Mouse (Mus musculus) forebrain, postnatal 0 days (tissue): ENCODE data around the gene Ppcdc. TPM values are rescaled to one million over a fixed set of nuclear protein-coding genes. Genes with fewer than 3 reads are reported as not detected.

ENCODE experiments used
- ATAC-seq: fragments of 200-750 bp; cut with Nextera tagmentation; 2 replicates; pipeline ENCODE4 v1.8.0; 2017; ENCODE audit warnings: mild to moderate bottlenecking, moderate library complexity
- DNase-seq: peaks from one replicate; pipeline ENCODE4 v3.0.0-alpha.2; 2015
- H3K27ac ChIP-seq: fragments of 300-500 bp; sonication (generic); 2 replicates; pipeline ENCODE4 v1.5.1; 2014; ENCODE audit warnings: low read depth, mild to moderate bottlenecking, antibody characterized with exemption, low read length, moderate library complexity, mixed read lengths
- H3K27me3 ChIP-seq: fragments of 300-500 bp; sonication (generic); 2 replicates; pipeline ENCODE4 v1.6.1; 2014; ENCODE audit warnings: mild to moderate bottlenecking, low read length, mixed read lengths; ENCODE audit not compliant: insufficient read depth
- H3K36me3 ChIP-seq: fragments of 300-500 bp; sonication (generic); 2 replicates; pipeline ENCODE4 v1.6.1; 2014; ENCODE audit warnings: mild to moderate bottlenecking, moderate library complexity; ENCODE audit not compliant: insufficient read depth
- H3K4me1 ChIP-seq: fragments of 300-500 bp; sonication (generic); 2 replicates; pipeline ENCODE4 v1.6.1; 2014; ENCODE audit warnings: antibody characterized with exemption; ENCODE audit not compliant: insufficient read depth
- H3K4me2 ChIP-seq: fragments of 300-500 bp; sonication (generic); 2 replicates; pipeline ENCODE4 v1.6.1; 2014; ENCODE audit warnings: low read depth, mild to moderate bottlenecking, moderate library complexity
- H3K4me3 ChIP-seq: fragments of 300-500 bp; sonication (generic); 2 replicates; pipeline ENCODE4 v1.5.1; 2014; ENCODE audit warnings: low read depth, low read length, mixed read lengths
- H3K9ac ChIP-seq: fragments of 300-500 bp; sonication (generic); 2 replicates; pipeline ENCODE4 v1.6.1; 2014; ENCODE audit warnings: mild to moderate bottlenecking
- H3K9me3 ChIP-seq: fragments of 300-500 bp; sonication (generic); 2 replicates; pipeline ENCODE4 v1.6.1; 2016; ENCODE audit warnings: low read length
- CTCF ChIP-seq: sonication (generic); IDR thresholded peaks from 2 replicates; pipeline ENCODE4 v1.5.1; 2016; ENCODE audit warnings: antibody characterized with exemption, control low read depth, low read depth
- WGBS: fragments of 180-500 bp; shearing (Covaris S2); extraction: QIAGEN DNeasy Blood & Tissue Kit; methylation state at CpG from one replicate; pipeline ENCODE4 v1.1.7; 2014; 5-methylcytosine and 5-hydroxymethylcytosine counted together
- polyA plus RNA-seq: library from polyadenylated mRNA; unstranded; fragments of >200 nt; fragmentation: Nextera tagmentation; extraction: Ambion mirVana; gene quantifications from 2 replicates; pipeline ENCODE4 v1.2.1, GENCODE M21; 2015
- total RNA-seq: library from RNA; depleted of rRNA; stranded (reverse); fragments of >200 nt; gene quantifications from 2 replicates; pipeline ENCODE4 v1.2.3, GENCODE M21; 2014; rRNA removed

Ppcdc gene
- 16.2 and 20.5 TPM in 2 replicates for total RNA-seq
- 14.9 and 18.3 TPM in 2 replicates for polyA plus RNA-seq

GRCm38 (mm10) chr9:57439522-57440295 lies at the start of gene Ppcdc:
Gene Ppcdc (minus strand): TSS chr9:57440124.
- peak within 1 kb of the TSS; percentile 59 for H3K4me2 ChIP-seq
- no peaks in the 10 kb centered on the region for H3K9me3 ChIP-seq
- TF ChIP-seq CTCF: 0 out of 2 replicates have a peak, but pooled peaks have one; percentile 1
- no peaks in the 10 kb centered on the region for H3K27me3 ChIP-seq
- ATAC-seq: peak; percentile 99
- WGBS: 2% methylated on average over 32 of the region's 32 CpGs
- peaks cover 34% of the 10 kb centered on the region for H3K36me3 ChIP-seq
- peak within 1 kb of the TSS; percentile 69 for H3K27ac ChIP-seq
- peak; percentile 96 for DNase-seq
- H3K4me1 ChIP-seq: 0 out of 2 replicates have a peak, but pooled peaks cover 6% of the 10 kb centered on the region
- peak within 1 kb of the TSS; percentile 59 for H3K9ac ChIP-seq
- peak within 1 kb of the TSS; percentile 51 for H3K4me3 ChIP-seq

- Histone ChIP-seq H3K36me3 (no peaks in the 10 kb centered on the region), H3K9ac (no peak overlapping the region), H3K27ac (no peak overlapping the region), H3K4me2 (no peak overlapping the region), H3K9me3 (no peaks in the 10 kb centered on the region), H3K4me3 (no peak overlapping the region), H3K4me1 (no peaks in the 10 kb centered on the region), H3K27me3 (no peaks in the 10 kb centered on the region)
- TF ChIP-seq CTCF: no peak
- no peak for ATAC-seq
- DNase-seq: no peak
- 74% methylated on average over 7 of the region's 7 CpGs for WGBS
Measured at GRCm38 (mm10) chr9:57487807-57488206, 47.9 kb upstream of the Ppcdc start.

GRCm38 (mm10) chr9:57485774-57486173 lies 45.9 kb upstream of the Ppcdc start:
- peak; percentile 99 for TF ChIP-seq CTCF
- WGBS: 12% methylated on average over 7 of the region's 7 CpGs
- H3K9ac ChIP-seq: no peak overlapping the region
- no peak overlapping the region for H3K4me3 ChIP-seq
- ATAC-seq: peak; percentile 90
- H3K27ac ChIP-seq: no peak overlapping the region
- no peak overlapping the region for H3K4me2 ChIP-seq
- no peaks in the 10 kb centered on the region for H3K36me3 ChIP-seq
- peak; percentile 93 for DNase-seq
- H3K9me3 ChIP-seq: no peaks in the 10 kb centered on the region
- H3K27me3 ChIP-seq: no peaks in the 10 kb centered on the region
- no peaks in the 10 kb centered on the region for H3K4me1 ChIP-seq

- no peak for TF ChIP-seq CTCF
- ATAC-seq: peak; percentile 42
- Histone ChIP-seq H3K9me3 (no peaks in the 10 kb centered on the region), H3K9ac (no peak overlapping the region), H3K27ac (no peak overlapping the region), H3K27me3 (no peaks in the 10 kb centered on the region), H3K4me2 (no peak overlapping the region; the same call in 1 of the 2 replicates), H3K36me3 (peaks cover 5% of the 10 kb centered on the region; the same call in 1 of the 2 replicates), H3K4me3 (no peak overlapping the region), H3K4me1 (peaks cover 9% of the 10 kb centered on the region; the same call in 1 of the 2 replicates)
- 58% methylated on average over 4 of the region's 4 CpGs for WGBS
- peak; percentile 29 for DNase-seq
Measured at GRCm38 (mm10) chr9:57468914-57469313, 29.0 kb upstream of the Ppcdc start.

GRCm38 (mm10) chr9:57467896-57468549 lies 28.1 kb upstream of the Ppcdc start, which contains the start of gene Scamp5:
Gene Scamp5 (minus strand): TSS chr9:57468060.
- peak within 1 kb of the TSS; percentile 85 for H3K4me2 ChIP-seq
- H3K9me3 ChIP-seq: no peaks in the 10 kb centered on the region
- TF ChIP-seq CTCF: no peak
- H3K27me3 ChIP-seq: no peaks in the 10 kb centered on the region
- H3K4me1 ChIP-seq: peaks cover 9% of the 10 kb centered on the region; the same call in 1 of the 2 replicates
- ATAC-seq (peak; percentile 95), DNase-seq (peak; percentile 96)
- peak within 1 kb of the TSS; percentile 99 for H3K9ac ChIP-seq
- peak within 1 kb of the TSS; percentile 94 for H3K27ac ChIP-seq
- peak within 1 kb of the TSS; percentile 98 for H3K4me3 ChIP-seq
- WGBS: 5% methylated on average over 48 of the region's 48 CpGs
- peaks cover 14% of the 10 kb centered on the region; the same call in 1 of the 2 replicates for H3K36me3 ChIP-seq

- peak overlapping the region; percentile 98 for H3K4me3 ChIP-seq
- no peak for TF ChIP-seq CTCF
- DNase-seq (peak; percentile 74), ATAC-seq (peak; percentile 78)
- H3K4me2 ChIP-seq: peak overlapping the region; percentile 85
- no peaks in the 10 kb centered on the region for H3K27me3 ChIP-seq
- H3K4me1 ChIP-seq: peaks cover 9% of the 10 kb centered on the region; the same call in 1 of the 2 replicates
- peak overlapping the region; percentile 94 for H3K27ac ChIP-seq
- 2% methylated on average over 18 of the region's 18 CpGs for WGBS
- H3K9ac ChIP-seq: peak overlapping the region; percentile 99
- peaks cover 14% of the 10 kb centered on the region; the same call in 1 of the 2 replicates for H3K36me3 ChIP-seq
- H3K9me3 ChIP-seq: no peaks in the 10 kb centered on the region
Measured at GRCm38 (mm10) chr9:57467271-57467771, 27.4 kb upstream of the Ppcdc start.
